ENCODE assay signal across 16 mouse cellular contexts in the genomic region with DNA sequence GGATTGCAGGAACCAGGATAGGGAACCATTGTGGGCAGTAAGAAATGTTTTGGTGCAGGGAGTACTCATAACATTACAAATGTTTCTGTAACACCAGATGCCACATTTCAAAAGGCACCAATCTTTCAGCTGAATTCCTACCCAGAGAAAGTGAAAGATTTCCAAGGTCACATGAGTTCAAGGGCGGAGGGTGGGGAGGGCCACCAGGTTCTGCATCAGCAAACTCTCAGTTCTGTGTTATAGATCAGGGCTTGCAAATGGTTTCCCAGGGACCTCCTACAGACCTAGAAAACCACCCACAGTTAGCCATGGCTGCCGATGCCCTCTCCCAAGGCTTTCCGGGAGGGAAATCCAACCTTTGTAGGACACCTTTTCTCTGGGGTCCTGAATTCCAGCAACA. TPM values are rescaled to one million over a fixed set of nuclear protein-coding genes. Genes with fewer than 3 reads are reported as not detected.
"Had no signal": no experiment of that assay in that cellular context is flagged by ENCODE, and none has a peak within 500 bp of the region (broad histone marks: within the 10 kb centered on the region; RNA-seq: fewer than 3 reads in every experiment).

No protein-coding gene starts in this region.

- H3K4me2 ChIP-seq: liver, embryonic 12.5 days; lung, embryonic 15.5 days; midbrain, embryonic 12.5 days had no signal

- H3K27me3 ChIP-seq: lung, embryonic 15.5 days; midbrain, embryonic 12.5 days had no signal

- H3K27ac ChIP-seq: hindbrain, postnatal 0 days; layer of hippocampus, adult 2 months; limb, embryonic 10.5 days; liver, embryonic 12.5 days; lung, embryonic 15.5 days; macrophage; midbrain, embryonic 12.5 days had no signal

- H3K36me3 ChIP-seq: limb, embryonic 10.5 days; liver, embryonic 12.5 days; lung, embryonic 15.5 days; midbrain, embryonic 12.5 days had no signal

- DNase-seq: kidney, adult 11 months; kidney, adult 9 months; kidney, postnatal 10 days; kidney, postnatal 4 days; right cerebral cortex, adult 18-20 months; right cerebral cortex, postnatal 25 days; thymus, postnatal 36 days had no signal

- H3K4me3 ChIP-seq: layer of hippocampus, adult 2 months; limb, embryonic 10.5 days; liver, embryonic 12.5 days; lung, embryonic 15.5 days; megakaryocyte, embryonic 14.5 days; midbrain, embryonic 12.5 days had no signal

- H3K9me3 ChIP-seq: limb, embryonic 10.5 days; liver, embryonic 12.5 days; lung, embryonic 15.5 days; megakaryocyte, embryonic 14.5 days; midbrain, embryonic 12.5 days had no signal

- H3K9ac ChIP-seq: liver, embryonic 12.5 days; lung, embryonic 15.5 days; midbrain, embryonic 12.5 days had no signal

- ATAC-seq: hindbrain, postnatal 0 days; liver, embryonic 12.5 days; midbrain, embryonic 16.5 days had no signal

RNA-seq across cellular contexts. Expression of a gene that starts 57.2 kb away (rescaled TPM):
- polyA plus RNA-seq: macrophage had no signal
